Mouse (Mus musculus) cerebellum, adult 2 months (tissue): ENCODE results near the gene Syngap1. TPM values are rescaled to one million over a fixed set of nuclear protein-coding genes. Genes with fewer than 3 reads are reported as not detected.

Source experiments
- DNase-seq, 2 experiments: peaks; one replicate each; pipeline ENCODE4 v3.0.0; 2021
- H3K27ac ChIP-seq: fragments of 200-500 bp; 2 replicates; pipeline ENCODE4 v1.5.1; 2012; ENCODE audit warnings: low read length, control low read depth, inconsistent platforms; ENCODE audit not compliant: insufficient read depth
- H3K27me3 ChIP-seq: fragments of 200-500 bp; 2 replicates; pipeline ENCODE4 v1.6.1; 2012; ENCODE audit warnings: inconsistent platforms, mild to moderate bottlenecking, low read length, moderate library complexity; ENCODE audit not compliant: control insufficient read depth, insufficient read depth
- H3K4me1 ChIP-seq: fragments of 200-500 bp; 2 replicates; pipeline ENCODE4 v1.6.1; 2011; ENCODE audit warnings: low read length; ENCODE audit not compliant: control insufficient read depth, insufficient read depth
- H3K4me3 ChIP-seq: fragments of 200-500 bp; replicated peaks from 2 replicates; pipeline ENCODE3; 2011; ENCODE audit warnings: mild to moderate bottlenecking, low read depth, low read length, control low read depth; ENCODE audit not compliant: insufficient read depth
- CTCF ChIP-seq: fragments of 200-500 bp; IDR thresholded peaks from 2 replicates; pipeline ENCODE4 v1.5.1; 2011; ENCODE audit warnings: low read depth, mild to moderate bottlenecking, control low read depth, low read length, moderate library complexity, borderline replicate concordance; ENCODE audit not compliant: insufficient read depth
- POLR2A ChIP-seq: fragments of 200-500 bp; IDR thresholded peaks from 2 replicates; pipeline ENCODE4 v1.6.1; 2011; ENCODE audit warnings: low read length, control low read depth, borderline replicate concordance; ENCODE audit not compliant: insufficient read depth
- WGBS: fragments of 180-500 bp; shearing (Covaris S2); methylation state at CpG from one replicate; pipeline ENCODE4 v1.1.7; 2018; 5-methylcytosine and 5-hydroxymethylcytosine counted together
- polyA plus RNA-seq: library from polyadenylated mRNA; depleted of rRNA; stranded (reverse); fragments of >200 nt; gene quantifications from 2 replicates; pipeline ENCODE4 v1.2.3, GENCODE M21; 2012

Syngap1 gene
- polyA plus RNA-seq, 1 experiment: 55.9 TPM

DNA sequence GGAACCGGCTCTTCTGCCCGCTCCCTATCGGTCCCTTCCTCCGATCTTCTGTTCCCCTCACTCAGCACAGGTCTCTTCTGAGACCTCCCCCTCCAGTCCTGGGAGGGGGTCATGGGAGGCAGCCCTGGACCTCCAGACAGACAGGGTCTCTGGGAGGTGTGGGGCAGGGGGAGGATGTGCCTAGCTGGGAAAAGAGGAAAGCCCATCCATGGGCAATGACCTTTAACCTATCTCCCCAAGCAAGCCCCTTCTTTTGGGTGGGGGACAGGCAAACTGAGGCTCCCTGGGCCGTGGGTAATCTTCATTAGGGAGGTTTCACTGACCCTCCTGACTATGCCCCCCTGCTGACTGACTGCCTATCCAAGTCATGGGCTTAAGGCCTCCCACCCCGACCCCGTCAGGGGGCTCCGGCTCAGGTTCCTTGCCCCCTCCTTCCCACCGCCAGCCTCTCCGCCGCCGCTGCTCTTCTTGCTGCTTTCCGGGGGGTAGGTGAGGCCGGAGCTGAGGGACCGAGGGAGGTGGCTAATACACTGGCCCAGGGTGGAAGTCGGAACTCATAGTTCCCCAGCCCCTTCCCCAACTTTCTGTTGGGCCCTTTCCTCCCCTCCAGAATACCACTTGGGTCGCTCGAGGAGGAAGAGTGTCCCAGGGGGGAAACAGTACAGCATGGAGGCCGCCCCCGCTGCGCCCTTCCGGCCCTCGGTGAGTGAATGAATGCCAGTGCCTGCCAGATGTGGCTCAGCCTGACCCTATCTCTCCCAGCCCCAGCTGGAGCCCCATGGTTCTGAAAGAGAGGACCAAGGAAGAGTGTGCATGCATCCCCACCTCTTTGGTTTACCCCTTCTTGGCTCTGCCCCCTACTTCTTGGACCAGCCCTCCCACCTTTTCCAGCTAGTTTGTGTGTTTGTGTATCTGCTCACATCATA, 11.2 kb downstream of the Syngap1 start:
- no peak for DNase-seq
- no peak for TF ChIP-seq POLR2A
- no peak for TF ChIP-seq CTCF
- peaks cover 27% of the 10 kb centered on the region for H3K4me1 ChIP-seq

GRCm38 (mm10) chr17:26953201-26953600, 12.1 kb downstream of the Syngap1 start:
- no peak for TF ChIP-seq POLR2A
- no peak for TF ChIP-seq CTCF
- Histone ChIP-seq H3K4me3 (no peak overlapping the region), H3K4me1 (peaks cover 22% of the 10 kb centered on the region), H3K27me3 (no peaks in the 10 kb centered on the region), H3K27ac (no peak overlapping the region)
- no peak for DNase-seq
- 55% methylated on average over 6 of the region's 6 CpGs for WGBS

More for the DNA sequence above, 11.2 kb downstream of the Syngap1 start:
- WGBS: 42% methylated on average over 23 of the region's 23 CpGs
- no peaks in the 10 kb centered on the region for H3K27me3 ChIP-seq
- no peak overlapping the region for H3K27ac ChIP-seq
- no peak overlapping the region for H3K4me3 ChIP-seq

DNA sequence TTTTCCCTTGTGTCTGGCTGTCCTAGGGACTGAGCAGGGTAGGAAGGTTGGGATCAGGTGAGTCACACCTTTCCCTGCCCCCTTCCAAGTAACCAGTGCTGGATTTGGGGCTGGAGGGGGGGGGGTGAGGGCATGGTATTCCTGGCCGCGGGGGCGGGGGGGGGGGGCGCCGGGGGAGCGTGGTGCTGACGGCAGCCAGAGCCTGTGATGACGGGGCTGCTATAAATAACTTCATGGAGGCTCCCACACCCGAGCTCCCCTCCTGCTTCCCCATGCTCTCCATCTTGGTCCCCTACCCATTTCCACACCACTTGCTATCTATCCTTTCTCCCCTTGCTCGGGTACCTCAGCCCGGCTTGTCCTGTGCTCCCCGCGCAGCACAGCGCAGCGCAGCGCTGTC, 12.7 kb downstream of the Syngap1 start:
- DNase-seq: no peak
- Histone ChIP-seq H3K27me3 (no peaks in the 10 kb centered on the region), H3K4me1 (peaks cover 22% of the 10 kb centered on the region), H3K4me3 (no peak overlapping the region), H3K27ac (no peak overlapping the region)
- 44% methylated on average over 15 of the region's 16 CpGs for WGBS
- TF ChIP-seq POLR2A (no peak), CTCF (no peak)

GRCm38 (mm10) chr17:26956309-26956708, 15.3 kb downstream of the Syngap1 start:
- no peak overlapping the region for H3K4me3 ChIP-seq
- no peak for DNase-seq
- no peak overlapping the region for H3K27ac ChIP-seq
- WGBS: 81% methylated on average over 5 of the region's 5 CpGs
- H3K4me1 ChIP-seq: peaks cover 7% of the 10 kb centered on the region; the same call in 1 of the 2 replicates
- no peaks in the 10 kb centered on the region for H3K27me3 ChIP-seq
- TF ChIP-seq CTCF: no peak
- TF ChIP-seq POLR2A: no peak

DNA sequence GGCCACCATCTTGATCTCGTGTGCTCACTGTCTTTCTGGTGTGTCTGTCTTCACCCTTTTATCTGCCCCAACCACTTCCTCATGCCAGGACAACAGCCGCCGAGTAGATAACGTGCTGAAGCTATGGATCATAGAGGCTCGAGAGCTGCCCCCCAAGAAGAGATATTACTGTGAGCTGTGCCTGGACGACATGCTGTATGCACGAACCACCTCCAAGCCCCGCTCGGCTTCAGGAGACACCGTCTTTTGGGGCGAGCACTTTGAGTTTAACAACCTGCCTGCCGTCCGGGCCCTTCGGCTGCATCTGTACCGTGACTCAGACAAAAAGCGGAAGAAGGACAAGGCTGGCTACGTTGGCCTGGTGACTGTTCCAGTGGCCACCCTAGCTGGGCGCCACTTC, 15.8 kb downstream of the Syngap1 start:
- Histone ChIP-seq H3K27ac (no peak overlapping the region), H3K4me3 (no peak overlapping the region), H3K27me3 (no peaks in the 10 kb centered on the region), H3K4me1 (peaks cover 7% of the 10 kb centered on the region; the same call in 1 of the 2 replicates)
- DNase-seq: no peak
- TF ChIP-seq CTCF (no peak), POLR2A (no peak)
- WGBS: 92% methylated on average over 18 of the region's 18 CpGs

GRCm38 (mm10) chr17:26957872-26958271, 16.8 kb downstream of the Syngap1 start:
- H3K4me3 ChIP-seq: no peak overlapping the region
- peaks cover 7% of the 10 kb centered on the region; the same call in 1 of the 2 replicates for H3K4me1 ChIP-seq
- no peak for TF ChIP-seq CTCF
- no peak for TF ChIP-seq POLR2A
- H3K27ac ChIP-seq: no peak overlapping the region
- DNase-seq: no peak
- 82% methylated on average over 5 of the region's 5 CpGs for WGBS
- no peaks in the 10 kb centered on the region for H3K27me3 ChIP-seq

- Histone ChIP-seq H3K4me1 (no peaks in the 10 kb centered on the region), H3K4me3 (no peak overlapping the region), H3K27me3 (no peaks in the 10 kb centered on the region), H3K27ac (no peak overlapping the region)
- 63% methylated on average over 5 of the region's 5 CpGs for WGBS
- TF ChIP-seq CTCF: no peak
- TF ChIP-seq POLR2A: no peak
- DNase-seq: no peak
Measured at GRCm38 (mm10) chr17:26958880-26959279, 17.8 kb downstream of the Syngap1 start.

DNA sequence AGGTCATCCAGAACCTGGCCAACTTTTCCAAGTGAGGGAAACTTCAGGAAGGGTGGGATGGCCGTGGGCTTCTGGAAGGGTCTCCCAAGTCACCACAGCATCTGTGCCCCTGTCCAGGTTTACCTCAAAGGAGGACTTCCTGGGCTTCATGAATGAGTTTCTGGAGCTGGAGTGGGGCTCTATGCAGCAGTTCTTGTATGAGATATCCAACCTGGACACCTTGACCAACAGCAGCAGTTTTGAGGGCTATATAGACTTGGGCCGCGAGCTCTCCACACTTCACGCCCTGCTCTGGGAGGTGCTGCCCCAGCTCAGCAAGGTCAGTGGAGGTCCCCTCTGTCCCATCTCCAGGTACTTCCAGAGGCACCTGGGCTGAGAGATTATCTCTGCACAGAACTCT, 18.8 kb downstream of the Syngap1 start:
- H3K27me3 ChIP-seq: no peaks in the 10 kb centered on the region
- TF ChIP-seq CTCF: no peak
- no peak for TF ChIP-seq POLR2A
- H3K4me1 ChIP-seq: no peaks in the 10 kb centered on the region
- H3K27ac ChIP-seq: no peak overlapping the region
- no peak for DNase-seq
- H3K4me3 ChIP-seq: no peak overlapping the region
- WGBS: 95% methylated on average over 4 of the region's 4 CpGs
